Mouse (Mus musculus): ENCODE results near the gene Aste1.

DNA sequence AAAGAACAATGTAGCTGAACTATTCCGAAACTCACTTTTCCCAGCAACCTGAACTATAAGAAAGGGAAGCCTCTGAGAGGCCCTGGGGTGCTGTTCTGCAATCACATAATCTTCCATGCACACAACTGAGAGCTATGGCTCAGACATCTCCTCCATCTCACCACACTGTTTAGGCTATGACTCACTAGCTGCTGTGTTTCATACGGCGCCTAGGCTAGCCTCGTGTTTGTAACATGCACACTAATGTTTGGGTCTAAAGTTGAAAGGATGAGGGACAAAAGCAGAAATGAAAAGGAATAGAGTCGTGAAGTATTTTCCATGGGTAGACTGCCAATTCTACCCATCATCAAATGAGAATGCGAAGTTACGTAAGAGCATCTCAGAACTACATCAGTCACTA, 66.3 kb downstream of the Aste1 start:
- TF ChIP-seq CTCF (IDR thresholded peaks at IDR 0.05; ENCODE audit: low read depth) (no peak), EP300 (optimal IDR thresholded peaks at IDR 0.05) (no peak)

Measured in stomach, postnatal 0 days (tissue).